Mouse (Mus musculus) embryo, embryonic 11.5 days (tissue): ENCODE data around the gene Atp1a1.
A peak's percentile ranks its signal among the peaks of the same experiment; 100 is the strongest.

ENCODE experiments used
- DNase-seq: peaks from one replicate; pipeline ENCODE4 v3.0.0-alpha.2; 2012; ENCODE audit warnings: low read depth, low spot score

Atp1a1 gene

DNA sequence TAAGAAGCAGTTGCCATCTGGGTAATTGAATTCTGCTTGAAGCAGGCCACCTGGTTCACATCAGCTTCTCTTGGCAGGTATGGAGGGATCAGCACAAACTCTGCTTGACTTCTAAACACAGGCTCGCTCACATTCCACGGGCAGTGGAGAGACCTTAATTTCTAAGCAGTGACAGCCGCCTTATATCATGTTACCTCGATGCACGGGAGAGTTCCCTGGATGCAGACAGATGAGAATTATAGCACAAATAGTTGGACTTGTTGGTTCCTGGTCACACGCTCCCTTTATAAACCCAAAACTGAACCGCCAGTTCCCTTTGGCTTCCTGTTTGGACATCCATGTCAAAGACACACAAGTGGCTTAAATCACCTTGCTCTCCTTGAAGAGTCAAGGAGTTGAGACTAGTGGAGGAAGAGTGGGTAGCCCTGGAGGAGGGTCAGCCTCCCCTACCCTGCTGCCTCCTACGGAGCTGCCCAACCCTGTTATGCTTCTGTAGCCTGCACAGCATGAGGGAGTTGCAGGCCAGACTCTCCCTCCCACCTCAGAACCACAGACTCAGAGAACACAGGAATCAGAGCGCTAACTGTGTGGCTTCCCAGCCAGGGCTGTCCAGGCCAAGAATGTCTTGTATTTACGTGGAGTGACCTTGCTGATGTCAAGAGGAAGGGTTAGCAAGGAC is 7.5 kb upstream of the Atp1a1 start:
- peak; percentile 54 for DNase-seq

GRCm38 (mm10) chr3:101611012-101611812 is 6.7 kb upstream of the Atp1a1 start:
- no peak for DNase-seq

GRCm38 (mm10) chr3:101609302-101609701 is 4.8 kb upstream of the Atp1a1 start:
- DNase-seq, result no peak

DNA sequence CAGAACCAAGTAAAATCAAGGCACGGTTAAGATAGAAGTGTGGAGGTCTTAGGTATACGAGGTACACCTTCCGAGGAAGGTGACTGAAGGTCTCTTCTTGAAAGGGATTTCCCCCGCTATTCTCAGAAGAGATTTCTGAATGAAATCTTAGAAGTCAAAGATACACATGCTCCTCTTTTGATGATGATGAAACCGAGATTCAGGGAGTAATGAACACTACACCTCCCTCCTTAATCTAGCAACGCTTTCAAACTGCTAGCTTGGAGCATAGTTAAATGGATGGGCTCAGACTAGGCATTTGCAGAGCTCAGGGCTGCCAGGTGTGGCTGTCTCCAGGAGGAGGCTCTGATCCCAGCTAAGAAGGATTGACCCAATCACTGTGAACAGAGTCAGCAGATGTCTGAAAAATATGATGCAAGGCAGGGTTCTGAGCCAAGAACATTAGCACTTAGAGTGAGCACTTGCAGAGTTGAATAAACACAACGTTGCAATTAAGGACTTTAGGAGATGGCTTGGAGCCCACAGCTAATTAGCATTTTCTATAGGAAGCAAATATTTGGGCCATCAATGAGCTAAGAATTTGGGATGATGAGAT is 2.5 kb upstream of the Atp1a1 start:
- no peak for DNase-seq

GRCm38 (mm10) chr3:101605721-101606120 is 1.2 kb upstream of the Atp1a1 start:
- DNase-seq, result no peak

DNA sequence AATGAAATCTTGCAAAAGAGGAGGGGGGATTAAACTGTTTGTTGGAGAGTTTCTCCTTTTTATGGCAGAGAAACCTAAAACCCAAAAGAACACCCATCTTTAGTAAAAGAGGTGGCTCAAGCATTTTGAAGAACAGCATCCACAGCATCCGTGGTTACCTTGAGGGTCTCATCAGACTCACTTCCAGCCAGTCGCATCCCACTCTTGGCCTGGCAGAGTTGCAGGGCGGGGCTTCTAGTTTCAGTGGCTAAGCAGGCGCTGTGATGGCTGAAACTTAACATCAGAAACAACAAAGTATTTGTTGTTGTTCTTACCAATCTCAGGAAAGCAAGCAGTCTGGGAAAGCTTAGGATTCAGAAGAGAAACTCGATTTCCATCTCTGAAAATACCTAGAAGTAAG is 807 bp upstream of the Atp1a1 start:
- DNase-seq, result no peak

DNA sequence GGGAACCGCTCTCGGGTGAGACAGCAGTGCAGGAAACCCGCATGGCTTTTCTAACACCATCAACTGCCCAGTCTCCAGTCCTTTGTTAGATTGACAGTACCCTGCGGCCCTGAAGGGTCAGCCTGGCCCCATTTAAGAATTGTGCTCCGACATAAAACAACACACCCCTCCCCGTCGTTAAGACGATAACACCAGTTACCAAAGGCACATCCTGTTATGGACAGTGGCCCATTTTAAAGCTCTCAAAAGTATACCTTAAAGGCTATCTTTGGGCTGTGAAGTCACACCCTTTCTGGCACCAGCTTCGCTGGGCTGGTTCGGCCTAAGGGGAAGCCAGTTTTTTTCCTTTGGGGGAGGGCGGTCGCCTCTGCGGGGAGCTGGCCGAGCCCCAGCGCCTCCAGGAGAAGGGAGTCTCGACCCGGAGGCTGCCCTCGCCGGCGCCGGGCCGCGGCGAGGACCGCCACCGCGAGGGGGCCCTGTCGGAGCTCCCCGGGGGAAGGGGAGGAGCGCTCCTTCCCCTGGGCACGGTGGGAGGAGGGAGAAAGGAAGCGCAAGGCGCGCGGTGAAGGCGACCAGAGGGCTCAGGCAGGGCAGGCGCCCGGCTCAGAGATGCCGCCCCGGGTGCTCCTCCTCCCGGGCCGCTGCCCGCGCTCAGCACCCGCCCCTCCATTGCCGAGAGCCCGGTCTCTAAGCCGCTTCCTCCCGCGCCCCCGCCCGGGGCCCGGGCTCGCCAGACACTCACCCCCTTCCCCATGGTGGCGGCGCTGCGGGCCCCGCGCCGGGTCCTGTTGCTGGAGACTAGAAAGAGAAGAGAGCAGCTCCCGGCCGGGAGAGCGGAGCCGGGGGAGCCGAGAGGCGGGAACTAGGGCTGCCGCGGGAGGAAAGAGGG is 579 bp downstream of the Atp1a1 start:
- peak; percentile 75 for DNase-seq

DNA sequence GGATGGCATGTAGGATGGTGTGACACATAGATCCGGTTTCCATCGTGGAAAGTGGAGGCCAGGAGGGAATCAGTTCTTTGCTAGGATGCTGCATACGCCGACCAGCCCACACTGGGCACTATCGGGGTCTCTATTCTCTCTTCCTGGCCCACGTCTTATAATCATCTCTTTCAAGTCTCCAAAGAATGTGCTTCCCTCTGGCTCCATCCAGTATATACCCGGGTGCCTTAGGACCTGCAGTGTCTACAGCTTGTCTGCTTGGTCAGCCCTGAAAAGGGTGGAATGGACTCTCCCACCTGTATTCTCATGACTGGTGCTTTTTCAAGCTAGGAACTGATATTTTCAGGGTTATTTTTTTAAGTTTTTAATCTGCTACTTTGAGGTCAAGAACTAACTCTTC is 1.3 kb downstream of the Atp1a1 start:
- no peak for DNase-seq

GRCm38 (mm10) chr3:101602511-101603055 is 1.9 kb downstream of the Atp1a1 start:
- DNase-seq, result no peak

- DNase-seq, result no peak
Observed at GRCm38 (mm10) chr3:101601687-101602086, 2.8 kb downstream of the Atp1a1 start.

DNA sequence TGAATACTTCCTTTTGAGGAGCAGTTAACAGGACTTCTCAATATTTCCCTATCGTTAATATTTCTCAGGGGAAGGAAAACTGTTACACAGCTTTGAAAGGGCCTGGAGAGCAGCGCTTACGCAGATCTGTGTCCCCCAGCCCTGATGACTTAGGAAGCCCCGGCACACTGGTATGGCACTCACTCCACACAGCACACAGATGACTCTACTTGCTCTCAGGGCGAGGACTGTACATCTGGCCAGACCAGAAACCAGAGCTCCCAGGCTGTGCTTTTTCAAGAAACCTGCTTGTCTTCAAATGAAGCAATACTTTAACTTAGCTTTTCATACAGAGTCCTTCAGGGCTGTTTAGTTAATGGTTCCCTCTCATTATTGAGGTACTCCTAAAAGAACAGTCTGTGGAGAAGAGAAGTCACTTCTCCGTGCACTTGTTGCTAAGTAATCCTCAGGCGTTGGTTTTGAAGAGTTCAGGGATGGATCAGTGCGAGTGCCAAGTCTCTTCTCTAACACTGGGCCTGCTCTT is 3.4 kb downstream of the Atp1a1 start:
- no peak for DNase-seq

DNA sequence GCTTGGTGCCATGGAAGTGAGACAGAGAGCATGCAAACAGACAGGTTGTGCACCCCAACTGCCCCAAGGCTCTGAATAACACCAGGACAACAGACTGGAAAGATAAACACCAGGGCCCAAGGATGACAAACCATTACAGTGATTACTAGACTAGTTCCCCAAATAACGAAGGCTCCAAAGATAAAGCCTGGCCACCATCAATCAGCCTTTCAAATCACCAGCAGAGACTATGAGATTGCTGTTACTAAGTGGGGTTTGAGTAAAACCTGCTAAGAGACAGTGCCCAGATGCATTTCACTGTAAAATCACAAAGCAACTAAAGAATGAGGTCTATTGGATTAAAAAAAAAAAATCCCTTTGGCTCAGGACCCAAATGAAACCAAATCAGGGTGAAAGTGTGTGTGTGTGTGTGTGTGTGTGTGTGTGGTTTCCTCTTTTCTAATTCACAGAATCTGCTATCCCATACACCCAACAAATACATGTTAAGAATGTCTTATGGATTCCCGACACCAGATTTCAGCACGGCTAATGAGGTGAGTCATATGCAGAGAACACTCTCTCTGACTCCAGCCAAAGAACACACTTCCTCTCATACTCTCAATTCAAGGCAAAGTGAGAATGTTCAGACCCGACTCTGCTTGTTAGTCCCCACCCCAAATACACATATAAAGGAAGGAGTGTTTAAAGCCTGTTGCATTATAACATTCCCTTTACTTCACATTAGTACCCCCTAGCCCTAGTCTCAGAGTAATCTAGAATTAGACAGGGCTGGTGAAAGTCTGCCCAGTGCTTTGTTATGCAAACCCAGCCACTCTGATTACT is 4.4 kb downstream of the Atp1a1 start:
- DNase-seq, result no peak

DNA sequence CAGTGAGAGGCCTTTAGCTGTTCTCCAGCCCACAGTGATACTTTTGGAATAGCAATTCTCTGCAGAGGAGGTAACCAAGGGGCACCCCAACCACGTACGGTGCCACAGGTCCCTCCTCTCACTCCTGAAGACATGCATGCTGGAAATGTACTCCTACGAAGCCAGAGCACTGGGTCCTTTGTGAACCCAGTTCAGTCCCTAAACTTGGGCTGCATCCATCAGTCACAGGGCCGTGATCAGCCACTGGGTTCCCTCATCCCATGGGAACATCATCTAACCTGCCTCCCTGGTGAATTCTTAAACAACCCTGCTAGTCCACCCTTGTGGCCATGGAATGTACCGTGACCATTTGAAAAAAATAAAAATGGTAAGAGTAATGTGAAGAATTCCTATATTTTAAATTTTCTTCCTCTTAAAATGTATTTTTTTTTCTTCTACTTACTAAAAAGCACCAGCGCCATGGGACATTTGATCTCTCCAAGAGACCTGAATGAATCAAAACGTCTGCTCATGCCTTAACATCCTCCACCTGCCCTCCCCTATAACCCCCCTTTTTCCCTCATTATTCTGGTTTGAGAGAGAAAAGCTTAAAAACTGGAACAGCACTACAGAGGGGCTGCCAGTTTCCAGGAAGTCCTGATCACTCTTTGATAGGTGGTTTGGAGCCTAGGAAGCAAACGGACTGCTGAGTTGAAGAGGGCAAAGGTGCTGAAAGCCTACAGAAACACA is 5.1 kb downstream of the Atp1a1 start:
- no peak for DNase-seq

DNA sequence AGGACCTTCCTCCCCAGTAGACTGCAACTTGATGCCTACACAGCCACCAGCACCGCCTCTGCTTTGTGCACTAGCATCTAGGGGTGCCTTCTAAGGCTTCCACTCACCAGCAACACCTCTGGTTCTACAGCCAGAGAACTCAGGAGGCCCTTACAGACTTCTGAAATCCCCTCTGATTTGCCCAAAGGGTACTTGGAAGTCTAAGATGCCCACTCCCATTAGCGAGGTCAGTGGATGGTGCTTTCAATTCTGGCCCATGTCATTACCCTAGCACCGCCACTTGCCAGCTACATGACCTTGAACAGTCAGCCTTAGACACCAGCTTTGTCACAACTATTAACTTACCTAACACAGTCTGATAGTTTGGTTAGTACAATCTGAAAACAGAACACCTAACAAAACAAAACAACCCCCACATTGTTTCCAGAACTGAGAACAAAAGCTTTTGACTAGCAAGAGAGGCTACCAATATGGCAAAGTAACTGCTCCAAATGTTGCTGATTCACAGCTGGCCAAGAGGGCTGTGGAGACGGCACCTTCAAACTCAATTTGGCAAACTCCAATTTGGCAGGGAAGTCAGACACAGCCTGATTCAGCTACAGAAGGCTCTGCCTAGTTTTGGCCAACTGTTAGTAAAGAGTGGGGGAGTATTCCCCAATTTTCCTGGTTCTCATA is 6.1 kb downstream of the Atp1a1 start:
- no peak for DNase-seq

GRCm38 (mm10) chr3:101597317-101598096 is 7.0 kb downstream of the Atp1a1 start:
- DNase-seq, result no peak

- no peak for DNase-seq
Observed at GRCm38 (mm10) chr3:101596686-101597085, 7.8 kb downstream of the Atp1a1 start.

- DNase-seq, result no peak
Observed at GRCm38 (mm10) chr3:101595866-101596630, 8.4 kb downstream of the Atp1a1 start.

- DNase-seq, result no peak
Observed at GRCm38 (mm10) chr3:101594982-101595381, 9.5 kb downstream of the Atp1a1 start.
